Mouse (Mus musculus): ENCODE measurements around the gene Golga7b.

The Golga7b gene

DNA sequence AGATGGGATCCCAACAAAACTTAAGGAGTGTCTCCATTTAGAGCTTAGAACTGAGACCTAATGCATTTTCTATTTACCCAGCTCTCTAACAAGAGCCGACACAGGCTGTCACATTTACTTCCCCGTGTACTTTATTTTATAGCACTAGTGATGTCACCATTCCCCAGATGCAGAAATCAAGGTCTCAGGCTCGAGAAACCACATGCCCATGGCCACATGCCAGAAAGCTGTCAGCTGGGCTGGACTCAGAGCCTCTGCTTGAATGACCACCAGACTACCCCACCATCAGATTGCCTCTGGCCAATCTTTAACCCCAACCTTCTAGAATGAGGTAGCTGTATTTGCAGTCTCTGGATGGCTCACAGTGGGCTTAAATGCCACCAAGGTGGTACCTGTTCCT, 4.0 kb upstream of the Golga7b start:
- in situ Hi-C loops (cut with MboI; ENCODE audit: low pct_unique_long_range_greater_than_20kb in 1 of 2, low sequenced_read_pairs in 2 of 2, unreplicated experiment in 1 of 2), result no loop called here

DNA sequence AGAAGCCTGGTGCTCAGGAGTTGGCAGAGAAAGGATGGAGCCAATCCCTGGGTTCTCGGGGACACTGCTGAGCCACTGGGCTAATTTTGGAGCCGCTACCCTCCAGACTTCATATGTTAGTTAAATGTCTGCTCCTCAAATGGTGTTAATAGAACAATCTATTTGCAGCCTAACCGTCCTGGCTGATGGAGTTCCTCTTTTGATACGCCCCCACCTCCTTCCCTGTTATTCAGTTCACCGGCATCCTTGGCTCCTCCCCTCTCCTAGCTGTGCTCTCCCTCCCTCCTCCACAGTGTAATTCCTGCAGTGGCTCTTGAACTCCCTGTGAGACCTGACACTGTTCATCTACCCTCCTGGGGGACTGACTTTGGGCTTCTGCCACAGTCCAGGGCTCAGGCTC, 748 bp upstream of the Golga7b start:
- in situ Hi-C loops (cut with MboI; ENCODE audit: low pct_unique_long_range_greater_than_20kb in 1 of 2, low sequenced_read_pairs in 2 of 2, unreplicated experiment in 1 of 2), result no loop called here

- in situ Hi-C loops (cut with MboI; ENCODE audit: low pct_unique_long_range_greater_than_20kb in 1 of 2, low sequenced_read_pairs in 2 of 2, unreplicated experiment in 1 of 2), result no loop called here
Observed at GRCm38 (mm10) chr19:42249976-42250914, 2.9 kb downstream of the Golga7b start.

DNA sequence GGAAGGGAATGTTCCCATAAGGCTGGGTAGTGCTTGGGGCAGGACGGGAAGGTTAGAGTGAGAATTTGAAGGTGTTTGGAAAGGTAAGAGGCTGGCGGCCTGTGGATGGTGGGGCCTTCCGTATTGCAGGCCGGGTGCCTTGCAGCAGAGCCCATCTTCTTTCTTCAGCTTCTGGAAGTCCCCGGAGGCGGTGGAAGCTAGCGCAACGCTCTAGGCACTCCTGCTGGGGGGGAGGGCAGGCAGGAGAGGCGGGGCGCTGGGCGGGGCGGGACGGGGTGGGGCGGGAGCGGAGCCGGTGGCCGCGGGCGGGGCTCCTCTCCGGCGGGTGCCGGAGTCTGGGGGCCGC, 8.0 kb downstream of the Golga7b start:
- in situ Hi-C loops (cut with MboI; ENCODE audit: low pct_unique_long_range_greater_than_20kb in 1 of 2, low sequenced_read_pairs in 2 of 2, unreplicated experiment in 1 of 2), result no loop called here

- in situ Hi-C loops (cut with MboI; ENCODE audit: low pct_unique_long_range_greater_than_20kb in 1 of 2, low sequenced_read_pairs in 2 of 2, unreplicated experiment in 1 of 2), result no loop called here
Observed at GRCm38 (mm10) chr19:42255784-42256610, 8.6 kb downstream of the Golga7b start.

GRCm38 (mm10) chr19:42256611-42257240, 9.4 kb downstream of the Golga7b start:
- in situ Hi-C loops (cut with MboI; ENCODE audit: low pct_unique_long_range_greater_than_20kb in 1 of 2, low sequenced_read_pairs in 2 of 2, unreplicated experiment in 1 of 2), result no loop called here

DNA sequence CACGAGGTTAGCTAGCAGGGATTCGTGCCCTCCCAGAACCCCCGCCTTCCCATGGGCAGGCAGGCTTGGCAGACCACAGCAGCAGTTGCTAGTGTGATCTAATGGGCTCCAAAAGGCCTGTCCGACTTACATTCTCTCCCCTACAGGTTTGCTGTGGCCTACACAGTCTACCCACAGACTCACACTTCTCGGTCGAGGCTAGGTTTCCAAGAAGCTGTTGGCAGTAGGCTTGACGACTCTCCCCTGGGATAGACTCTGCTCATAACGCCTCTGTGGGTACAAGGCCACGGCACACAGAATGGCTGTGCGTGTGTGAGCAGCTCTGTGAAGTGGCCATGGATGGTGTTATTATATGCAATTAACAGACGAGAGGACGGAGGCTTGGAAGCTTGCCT, 9.9 kb downstream of the Golga7b start:
- in situ Hi-C loops (cut with MboI; ENCODE audit: low pct_unique_long_range_greater_than_20kb in 1 of 2, low sequenced_read_pairs in 2 of 2, unreplicated experiment in 1 of 2), result no loop called here

DNA sequence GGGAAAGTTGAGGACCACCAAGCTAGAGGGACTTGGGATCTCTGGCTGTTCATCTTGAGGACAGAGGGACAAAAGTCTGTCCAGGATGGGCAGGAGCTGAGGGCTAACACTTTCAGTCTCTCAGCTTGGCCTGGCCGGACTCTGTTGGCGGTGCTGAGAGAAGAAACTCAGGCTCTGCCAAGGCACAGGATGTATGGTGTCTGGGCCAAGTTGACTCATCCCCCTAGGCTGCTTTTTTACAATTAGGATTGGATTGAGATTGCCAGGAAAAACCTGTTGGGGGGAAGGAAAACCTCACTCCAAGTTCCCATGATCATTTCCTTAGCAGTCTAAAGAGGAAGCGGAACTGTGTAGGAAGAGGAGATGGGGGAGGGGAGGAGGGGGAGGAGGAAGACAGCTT, 10.7 kb downstream of the Golga7b start:
- in situ Hi-C loops (cut with MboI; ENCODE audit: low pct_unique_long_range_greater_than_20kb in 1 of 2, low sequenced_read_pairs in 2 of 2, unreplicated experiment in 1 of 2), result no loop called here

DNA sequence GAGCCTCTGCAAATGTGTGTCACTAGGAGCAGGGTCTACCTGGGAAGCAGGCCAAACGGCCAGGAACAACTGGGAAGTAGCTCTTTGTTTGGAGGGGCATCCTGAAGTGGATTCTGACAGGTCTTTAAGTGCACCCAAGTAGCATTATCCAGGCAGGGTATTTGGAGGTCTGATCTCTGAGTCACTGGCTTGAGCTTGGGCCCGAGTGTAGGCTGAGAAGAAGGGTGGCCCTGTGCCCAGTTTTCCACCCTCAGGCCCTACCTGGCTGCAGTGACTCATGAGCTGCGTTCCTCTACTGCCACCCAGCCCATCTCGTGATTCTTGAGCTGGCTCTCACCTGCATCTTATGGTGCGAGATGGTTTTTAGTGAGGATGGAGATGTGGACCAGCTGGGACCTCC, 11.2 kb downstream of the Golga7b start:
- in situ Hi-C loops (cut with MboI; ENCODE audit: low pct_unique_long_range_greater_than_20kb in 1 of 2, low sequenced_read_pairs in 2 of 2, unreplicated experiment in 1 of 2), result no loop called here

DNA sequence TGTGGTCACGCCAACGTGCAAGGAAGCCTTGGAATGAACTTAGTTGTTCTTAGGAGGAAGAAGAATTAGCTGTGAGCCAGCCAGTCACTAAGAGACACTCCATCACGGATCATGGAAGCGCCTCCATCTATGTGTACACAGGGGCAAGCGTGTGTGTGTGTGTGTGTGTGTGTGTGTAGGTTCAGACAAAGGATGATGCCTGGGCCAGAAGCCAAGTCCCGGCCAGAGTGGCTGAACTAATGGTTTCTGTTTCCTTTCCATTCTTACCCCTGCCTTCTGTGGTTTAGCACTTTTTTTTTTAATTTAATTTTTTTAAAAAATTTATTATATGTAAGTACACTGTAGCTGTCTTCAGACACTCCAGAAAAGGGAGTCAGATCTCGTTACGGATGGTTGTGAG, 13.1 kb downstream of the Golga7b start:
- in situ Hi-C loops (cut with MboI; ENCODE audit: low pct_unique_long_range_greater_than_20kb in 1 of 2, low sequenced_read_pairs in 2 of 2, unreplicated experiment in 1 of 2), result no loop called here

- in situ Hi-C loops (cut with MboI; ENCODE audit: low pct_unique_long_range_greater_than_20kb in 1 of 2, low sequenced_read_pairs in 2 of 2, unreplicated experiment in 1 of 2), result no loop called here
Observed at GRCm38 (mm10) chr19:42263524-42263923, 16.1 kb downstream of the Golga7b start.

GRCm38 (mm10) chr19:42268337-42268736, 21.0 kb downstream of the Golga7b start:
- in situ Hi-C loops (cut with MboI; ENCODE audit: low pct_unique_long_range_greater_than_20kb in 1 of 2, low sequenced_read_pairs in 2 of 2, unreplicated experiment in 1 of 2), result no loop called here

- in situ Hi-C loops (cut with MboI; ENCODE audit: low pct_unique_long_range_greater_than_20kb in 1 of 2, low sequenced_read_pairs in 2 of 2, unreplicated experiment in 1 of 2), result loop anchor here in 1 of 2 experiments (5.0 kb wide), 1 partner anchor 43 kb away; no protein-coding TSS in a partner anchor
Observed at GRCm38 (mm10) chr19:42270119-42270518, 22.7 kb downstream of the Golga7b start.

DNA sequence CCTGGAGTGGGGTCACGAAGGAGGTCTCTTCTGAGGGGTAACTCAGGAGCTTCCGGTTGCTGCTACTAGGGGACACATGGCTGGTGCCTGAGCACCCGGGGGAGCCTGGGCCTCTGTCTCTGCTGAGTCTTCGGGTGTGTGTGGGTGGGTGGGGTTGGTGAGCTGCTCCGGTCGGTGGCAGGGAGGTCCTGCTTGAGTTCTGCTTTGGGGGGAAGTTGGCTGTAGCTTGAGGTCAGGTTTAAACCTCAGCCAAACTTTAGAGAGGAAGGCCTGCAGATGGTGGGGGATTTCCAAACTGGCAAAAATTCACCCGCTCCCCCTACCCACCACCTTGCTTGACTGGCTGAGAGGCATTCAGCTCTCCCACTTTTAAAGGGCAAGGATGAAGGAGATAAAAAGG, 23.8 kb downstream of the Golga7b start:
- in situ Hi-C loops (cut with MboI; ENCODE audit: low pct_unique_long_range_greater_than_20kb in 1 of 2, low sequenced_read_pairs in 2 of 2, unreplicated experiment in 1 of 2), result loop anchor here in 1 of 2 experiments (5.0 kb wide), 1 partner anchor 44 kb away; no protein-coding TSS in a partner anchor

GRCm38 (mm10) chr19:42272003-42272963, 24.9 kb downstream of the Golga7b start:
- in situ Hi-C loops (cut with MboI; ENCODE audit: low pct_unique_long_range_greater_than_20kb in 1 of 2, low sequenced_read_pairs in 2 of 2, unreplicated experiment in 1 of 2), result loop anchor here in 1 of 2 experiments (5.0 kb wide), 1 partner anchor 45 kb away; no protein-coding TSS in a partner anchor

GRCm38 (mm10) chr19:42277288-42277687, 29.9 kb downstream of the Golga7b start:
- in situ Hi-C loops (cut with MboI; ENCODE audit: low pct_unique_long_range_greater_than_20kb in 1 of 2, low sequenced_read_pairs in 2 of 2, unreplicated experiment in 1 of 2), result no loop called here

DNA sequence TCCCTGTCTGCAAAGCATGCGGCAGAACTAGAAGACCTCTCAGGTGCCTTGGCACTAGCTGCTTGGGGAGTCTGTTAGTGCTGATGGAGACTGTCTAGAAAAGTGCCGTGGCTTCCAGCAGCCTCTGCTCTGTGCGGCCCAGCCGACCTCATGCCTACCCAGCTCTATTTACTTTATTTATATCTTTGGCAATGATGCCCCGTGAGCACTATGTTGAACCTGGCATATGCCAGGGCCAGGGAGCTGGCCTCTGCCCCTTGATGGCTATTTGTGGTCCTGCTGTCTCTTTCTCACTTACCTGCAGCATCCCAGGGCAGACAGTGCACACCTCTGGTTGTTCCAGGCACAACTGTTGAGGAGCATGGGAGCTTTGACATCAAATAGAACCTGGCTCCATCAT, 31.1 kb downstream of the Golga7b start:
- in situ Hi-C loops (cut with MboI; ENCODE audit: low pct_unique_long_range_greater_than_20kb in 1 of 2, low sequenced_read_pairs in 2 of 2, unreplicated experiment in 1 of 2), result no loop called here

- in situ Hi-C loops (cut with MboI; ENCODE audit: low pct_unique_long_range_greater_than_20kb in 1 of 2, low sequenced_read_pairs in 2 of 2, unreplicated experiment in 1 of 2), result no loop called here
Observed at GRCm38 (mm10) chr19:42279611-42280010, 32.2 kb downstream of the Golga7b start.
